ENCODE assay signal across 22 mouse cellular contexts in the genomic region with DNA sequence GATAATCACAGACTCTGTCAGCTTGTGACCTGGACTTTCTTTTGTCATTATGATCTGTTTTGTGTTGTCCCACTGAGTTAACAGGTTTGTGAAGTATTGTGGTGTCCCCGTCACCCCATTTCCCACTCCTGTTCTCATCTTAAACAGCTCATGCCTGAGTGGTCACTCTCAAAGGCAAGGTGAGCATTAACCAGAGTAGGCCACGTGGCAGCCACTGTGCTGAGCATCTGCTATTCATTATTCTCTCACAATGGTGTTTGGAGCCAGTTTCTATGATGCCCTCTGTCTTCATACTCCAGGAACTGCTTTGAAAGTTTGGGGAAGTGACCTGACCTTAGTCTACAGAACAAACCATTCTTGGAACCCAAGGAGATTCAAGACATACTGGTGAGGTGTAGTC.
DNase-seq lines count a peak whose midpoint lies in the region; ATAC-seq and TF ChIP-seq lines count a peak whose summit lies in the region.
"Had no signal": no experiment of that assay in that cellular context is flagged by ENCODE, and none has a peak within 500 bp of the region (broad histone marks: within the 10 kb centered on the region; RNA-seq: fewer than 3 reads in every experiment).

No protein-coding gene starts in this region.

- no peaks in the 10 kb centered on the region for H3K4me1 ChIP-seq in kidney, embryonic 14.5 days (ENCODE audit: control insufficient read depth, insufficient read depth, low read length)
- H3K4me1 ChIP-seq in testis, adult 2 months (ENCODE audit: control insufficient read depth, insufficient read depth, low read length): no peaks in the 10 kb centered on the region
- H3K4me1 ChIP-seq in limb, embryonic 10.5 days: peaks cover 5% of the 10 kb centered on the region
- H3K4me1 ChIP-seq: embryonic facial prominence, embryonic 15.5 days; forebrain, embryonic 10.5 days; hindbrain, embryonic 12.5 days had no signal

- ATAC-seq in kidney, embryonic 14.5 days (ENCODE audit: low FRiP score, low TSS enrichment): no peak; the same call in 1 of the 2 replicates
- ATAC-seq: forebrain, embryonic 14.5 days; hindbrain, embryonic 16.5 days had no signal

- WGBS in kidney, embryonic 14.5 days: 55% methylated on average over 2 of the region's 2 CpGs
- WGBS in limb, embryonic 10.5 days: 52% methylated on average over 2 of the region's 2 CpGs

- H3K27me3 ChIP-seq in kidney, embryonic 14.5 days (ENCODE audit: control insufficient read depth, insufficient read depth, low read length): no peaks in the 10 kb centered on the region
- no peaks in the 10 kb centered on the region for H3K27me3 ChIP-seq in testis, adult 2 months (ENCODE audit: control insufficient read depth, insufficient read depth, low read length)
- no peaks in the 10 kb centered on the region for H3K27me3 ChIP-seq in limb, embryonic 10.5 days (ENCODE audit: low read depth, poor library complexity, severe bottlenecking)
- H3K27me3 ChIP-seq: embryonic facial prominence, embryonic 15.5 days; hindbrain, embryonic 12.5 days had no signal

- no peak for TF ChIP-seq CTCF in testis, adult 2 months (IDR thresholded peaks at IDR 0.05; ENCODE audit: control insufficient read depth, insufficient read depth, insufficient replicate concordance, low read depth, low read length)

- TF ChIP-seq POLR2A in testis, adult 2 months (IDR thresholded peaks at IDR 0.05; ENCODE audit: control insufficient read depth, low read depth, low read length): no peak

- no peak overlapping the region for H3K4me2 ChIP-seq in kidney, embryonic 14.5 days (replicated peaks; ENCODE audit: low read depth, low read length)
- H3K4me2 ChIP-seq: embryonic facial prominence, embryonic 15.5 days; hindbrain, embryonic 12.5 days had no signal

- no peak overlapping the region for H3K9ac ChIP-seq in kidney, embryonic 14.5 days (ENCODE audit: low read depth, low read length)
- H3K9ac ChIP-seq: embryonic facial prominence, embryonic 15.5 days; hindbrain, embryonic 12.5 days had no signal

- peak; percentile 46 for DNase-seq in kidney, adult 9 months
- no peak for DNase-seq in testis, postnatal 10 days (ENCODE audit: low spot score)
- peak; percentile 33 for DNase-seq in limb, embryonic 10.5 days (ENCODE audit: low spot score)
- DNase-seq in gastrocnemius, adult 8-10 months (ENCODE audit: low spot score in 2 of 2): no peak
- DNase-seq: adrenal gland, adult 2 months; adrenal gland, postnatal 25 days; cerebellum, adult 18-20 months; cerebellum, adult 9-11 months; cerebellum, postnatal 36 days; gastrocnemius, postnatal 10 days; heart, adult 18-20 months; heart, postnatal 10 days; heart, postnatal 4 days had no signal

- H3K9me3 ChIP-seq in kidney, embryonic 14.5 days (ENCODE audit: control insufficient read depth, low read length): no peaks in the 10 kb centered on the region
- H3K9me3 ChIP-seq in limb, embryonic 10.5 days (replicated peaks): no peaks in the 10 kb centered on the region
- H3K9me3 ChIP-seq: embryonic facial prominence, embryonic 15.5 days; heart, embryonic 10.5 days; hindbrain, embryonic 12.5 days had no signal

- H3K4me3 ChIP-seq in kidney, embryonic 14.5 days (ENCODE audit: low read length): no peak overlapping the region
- H3K4me3 ChIP-seq in testis, adult 2 months (ENCODE audit: control insufficient read depth, low read depth, low read length): peak overlapping the region; percentile 72
- no peak overlapping the region for H3K4me3 ChIP-seq in limb, embryonic 10.5 days
- H3K4me3 ChIP-seq: embryonic facial prominence, embryonic 15.5 days; erythroblast, embryonic 14.5 days; forebrain, embryonic 10.5 days; heart, embryonic 10.5 days; hindbrain, embryonic 12.5 days had no signal

- H3K27ac ChIP-seq in kidney, embryonic 14.5 days (ENCODE audit: low read depth, low read length): no peak overlapping the region
- no peak overlapping the region for H3K27ac ChIP-seq in testis, adult 2 months (ENCODE audit: control insufficient read depth, insufficient read depth, low read depth, low read length)
- no peak overlapping the region for H3K27ac ChIP-seq in limb, embryonic 10.5 days
- H3K27ac ChIP-seq: embryonic facial prominence, embryonic 15.5 days; forebrain, embryonic 10.5 days; heart, embryonic 10.5 days; hindbrain, embryonic 12.5 days had no signal

- no peaks in the 10 kb centered on the region for H3K36me3 ChIP-seq in kidney, embryonic 14.5 days (ENCODE audit: control insufficient read depth, insufficient read depth, low read length)
- H3K36me3 ChIP-seq in testis, adult 2 months (ENCODE audit: control insufficient read depth, insufficient read depth, low read length): no peaks in the 10 kb centered on the region
- H3K36me3 ChIP-seq in limb, embryonic 10.5 days: no peaks in the 10 kb centered on the region
- H3K36me3 ChIP-seq: embryonic facial prominence, embryonic 15.5 days; forebrain, embryonic 10.5 days; heart, embryonic 10.5 days; hindbrain, embryonic 12.5 days had no signal

Comparison
In these comparisons a context has a peak if more than half of its experiments do, and no peak if none do; other contexts are left out.
1. DNase-seq: peak in kidney, adult 9 months (single experiment) and limb, embryonic 10.5 days (single experiment); none in testis, postnatal 10 days (single experiment) and gastrocnemius, adult 8-10 months (0 of 2).